Mouse (Mus musculus) left cerebral cortex, postnatal 4 days (tissue): ENCODE measurements around the gene Lyzl4. TPM values are rescaled to one million over a fixed set of nuclear protein-coding genes. Genes with fewer than 3 reads are reported as not detected.
A peak's percentile ranks its signal among the peaks of the same experiment; 100 is the strongest.

Experiments used
- DNase-seq: peaks from one replicate; pipeline ENCODE4 v3.0.0-alpha.2; 2022
- intact Hi-C: fragments of 180-260 bp; cut with DNase I; formaldehyde crosslinking; loops from one replicate; pipeline ENCODE4 v1.15.1; 2025
- total RNA-seq, 2 experiments: library from RNA; stranded (reverse); gene quantifications; 2 replicates each; pipeline ENCODE4 v1.2.3; 2021

Lyzl4 gene
- total RNA-seq: under 1 TPM; 0.42 to 0.98 TPM

DNA sequence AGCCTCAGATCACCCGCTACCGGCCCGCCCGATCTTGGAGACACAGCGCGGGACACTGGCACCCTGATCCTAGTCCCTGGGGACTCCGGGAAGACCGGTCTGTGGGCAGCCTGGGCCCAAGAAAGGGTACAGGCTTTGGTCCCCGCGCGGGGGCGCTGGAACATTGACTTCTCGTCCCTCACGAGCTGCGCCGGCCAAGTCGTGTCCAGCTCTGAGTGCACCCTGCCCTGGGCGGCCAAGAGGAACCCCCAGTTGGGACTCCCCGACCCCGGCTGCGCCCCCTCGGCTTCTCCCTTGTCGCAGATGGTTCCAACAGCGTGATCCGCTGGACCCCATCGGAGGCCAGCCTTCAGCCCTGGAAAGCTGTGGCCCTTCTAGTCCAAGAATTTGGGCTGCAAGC lies at the start of gene Lyzl4:
TSS of gene Lyzl4 (minus strand) at position 96 of the 400 bp plus-strand sequence.
- intact Hi-C loops: no loop called here
- DNase-seq: peak; percentile 93

DNA sequence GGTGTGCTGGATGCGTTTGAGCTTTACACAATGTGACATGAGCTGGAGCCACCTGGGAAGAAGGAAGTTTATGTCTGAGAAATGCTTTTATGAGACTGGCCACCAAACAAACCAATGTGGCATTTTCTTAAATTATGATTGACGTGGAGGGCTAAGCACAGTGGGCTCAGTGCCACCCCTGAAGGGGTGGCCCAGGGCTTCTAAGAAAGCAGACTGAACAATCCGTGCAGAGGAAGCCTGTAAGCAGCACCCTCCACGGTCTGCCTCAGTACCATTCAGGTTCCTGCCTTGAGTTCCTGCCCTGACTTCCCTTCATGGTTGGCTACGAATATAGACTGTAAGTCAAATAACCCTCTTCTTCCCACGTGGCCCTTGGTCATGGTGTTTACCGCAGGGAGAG lies 48.8 kb upstream of the Lyzl4 start:
- intact Hi-C loops: no loop called here
- DNase-seq: no peak

DNA sequence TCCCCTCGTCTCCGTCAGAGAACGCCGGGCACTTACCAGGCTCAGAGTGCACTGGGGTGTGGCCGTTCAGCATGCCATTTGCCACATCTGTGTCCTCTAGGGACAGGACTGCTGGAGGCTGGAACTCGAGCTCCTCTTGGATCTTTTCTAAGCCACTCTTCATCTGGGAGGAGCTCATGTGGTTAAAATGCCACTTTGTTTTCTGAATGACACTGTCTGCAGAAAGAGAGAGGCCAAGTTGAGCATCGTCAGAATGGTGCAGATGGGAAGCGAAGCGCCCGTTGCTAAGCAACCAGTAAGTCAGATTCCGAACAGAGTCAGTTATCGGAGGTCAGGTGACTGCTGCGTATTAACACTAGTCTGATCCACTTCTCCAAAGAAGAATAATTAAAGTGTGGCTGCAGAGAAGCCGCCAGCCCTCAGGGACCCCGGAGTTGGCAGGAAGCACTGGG lies 48.3 kb upstream of the Lyzl4 start:
- intact Hi-C loops: no loop called here
- DNase-seq: peak; percentile 70

DNA sequence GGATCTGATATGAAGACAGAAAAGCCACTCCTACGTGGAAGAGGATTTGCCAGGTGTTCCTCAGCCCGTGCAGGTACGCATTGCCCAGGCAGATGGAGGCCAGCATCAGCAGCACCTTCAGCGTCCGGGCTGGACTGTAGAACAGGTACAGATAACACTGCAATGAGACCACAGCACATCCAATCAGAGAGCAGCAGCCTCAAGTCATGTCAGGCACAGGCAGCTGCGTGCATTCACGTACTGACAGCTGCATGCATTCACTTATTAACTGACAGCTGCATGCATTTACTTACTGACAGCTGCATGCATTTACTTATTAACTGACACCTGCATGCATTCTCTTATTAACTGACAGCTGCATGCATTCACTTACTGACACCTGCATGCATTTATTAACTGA lies 42.8 kb upstream of the Lyzl4 start:
- intact Hi-C loops: no loop called here
- DNase-seq: no peak

DNA sequence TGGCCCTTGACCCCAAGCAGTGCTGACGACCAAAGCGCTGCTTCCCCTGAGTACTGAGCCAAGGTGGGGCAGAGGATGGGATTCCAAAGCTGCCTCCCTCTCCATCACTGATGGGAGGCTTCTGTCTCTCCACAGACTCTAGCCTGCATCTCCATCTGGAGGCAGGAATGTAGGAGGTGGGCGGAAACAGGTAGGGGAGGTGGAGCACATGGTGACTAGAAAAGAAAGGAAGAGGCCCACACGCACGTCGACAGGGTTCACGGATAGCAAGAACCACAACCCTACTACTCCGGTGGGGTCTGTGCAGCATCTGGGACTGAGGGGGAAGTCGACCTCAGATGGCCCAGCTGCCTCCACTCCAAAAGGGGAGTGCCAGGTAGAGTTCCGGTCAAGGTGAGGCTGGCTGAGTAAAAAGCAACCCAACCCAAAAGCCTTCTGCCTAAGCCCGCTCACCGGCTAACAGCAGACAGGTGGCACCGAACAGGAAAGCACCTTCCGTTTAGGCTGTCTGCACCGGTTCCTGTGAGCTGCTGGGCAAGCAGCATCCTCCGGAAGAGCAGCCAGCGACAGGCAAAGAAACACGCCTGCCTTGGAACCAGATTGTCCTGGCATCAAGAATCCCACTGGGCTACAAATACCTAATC lies 40.3 kb upstream of the Lyzl4 start:
- no peak for DNase-seq
- intact Hi-C loops: no loop called here

DNA sequence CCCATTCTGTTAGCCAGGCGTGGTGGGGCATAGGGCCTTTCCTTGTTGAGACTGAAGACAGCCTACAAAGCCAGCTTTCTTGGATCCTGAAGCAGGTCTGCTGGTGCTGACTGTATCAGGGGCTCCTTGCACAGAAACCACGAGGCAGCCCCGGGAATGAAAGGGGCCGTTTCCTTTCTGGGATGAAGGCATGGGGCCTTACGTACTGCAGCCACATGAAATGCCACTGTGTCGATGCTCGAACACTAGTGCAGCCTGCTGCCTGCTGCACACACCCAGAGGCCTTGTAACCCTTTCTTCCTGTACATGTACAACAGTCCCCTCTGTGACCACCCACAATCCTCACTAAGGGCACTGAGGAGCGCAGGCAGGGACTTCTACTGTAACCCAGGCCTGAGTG lies 39.3 kb upstream of the Lyzl4 start:
- no peak for DNase-seq
- intact Hi-C loops: no loop called here

DNA sequence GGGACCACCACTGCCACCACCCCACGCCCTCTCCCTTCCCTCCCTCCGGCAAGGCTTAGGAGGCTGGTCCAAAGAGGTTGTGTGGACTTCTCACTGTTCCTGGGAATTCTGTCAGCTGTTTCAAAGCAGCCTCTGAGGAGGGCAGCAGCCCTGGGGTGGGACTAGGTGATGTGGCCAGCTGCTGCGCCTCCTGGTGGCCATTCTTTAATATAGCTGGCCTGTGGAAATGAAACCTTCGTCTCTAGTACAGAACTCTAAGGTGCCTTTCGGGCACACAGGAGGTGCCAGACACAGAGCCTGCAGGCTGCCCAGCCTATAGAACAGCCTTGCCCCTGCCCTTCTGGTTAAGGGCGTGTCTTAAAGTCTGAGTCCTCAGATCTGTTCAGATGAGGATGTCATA lies 37.7 kb upstream of the Lyzl4 start:
- peak; percentile 69 for DNase-seq
- intact Hi-C loops: no loop called here

DNA sequence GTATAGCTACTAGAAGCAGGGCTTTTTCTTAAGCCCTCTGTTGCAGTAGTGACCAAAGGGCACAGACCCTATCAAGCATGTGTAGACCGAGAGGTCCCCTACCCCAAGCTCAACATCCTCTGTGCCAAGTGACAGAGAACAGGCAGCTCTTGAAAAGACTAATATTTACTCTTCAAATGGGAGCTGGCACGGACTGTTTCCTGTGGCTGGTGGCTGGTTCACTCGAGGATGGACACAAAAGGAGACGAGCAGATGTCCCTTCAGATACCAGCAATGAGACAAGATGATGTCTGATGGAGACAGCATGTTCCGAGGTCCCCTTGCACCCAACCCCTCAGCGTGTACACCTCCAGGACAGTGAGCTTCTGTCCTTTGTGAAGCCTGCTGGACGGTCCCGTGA lies 35.6 kb upstream of the Lyzl4 start:
- intact Hi-C loops: no loop called here
- DNase-seq: no peak

DNA sequence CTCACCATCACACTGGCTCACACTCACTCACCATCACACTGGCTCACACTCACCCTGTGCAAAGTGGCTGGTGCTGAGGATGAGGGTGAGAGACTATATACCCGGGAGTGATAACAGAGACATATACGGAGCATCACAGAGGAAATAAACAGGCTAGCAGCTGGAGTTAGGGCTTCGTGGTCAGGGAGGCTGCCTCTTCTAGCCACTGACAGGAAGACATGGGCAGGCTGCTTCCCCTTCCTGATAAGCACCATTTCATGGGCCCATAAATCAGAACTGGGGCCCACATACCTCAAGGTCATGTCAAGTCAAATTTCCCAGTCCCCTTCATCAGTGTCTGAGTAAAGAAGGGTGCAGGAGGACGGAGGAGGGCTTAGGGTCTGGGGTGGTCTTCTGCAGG lies 35.2 kb upstream of the Lyzl4 start:
- no peak for DNase-seq
- intact Hi-C loops: no loop called here

DNA sequence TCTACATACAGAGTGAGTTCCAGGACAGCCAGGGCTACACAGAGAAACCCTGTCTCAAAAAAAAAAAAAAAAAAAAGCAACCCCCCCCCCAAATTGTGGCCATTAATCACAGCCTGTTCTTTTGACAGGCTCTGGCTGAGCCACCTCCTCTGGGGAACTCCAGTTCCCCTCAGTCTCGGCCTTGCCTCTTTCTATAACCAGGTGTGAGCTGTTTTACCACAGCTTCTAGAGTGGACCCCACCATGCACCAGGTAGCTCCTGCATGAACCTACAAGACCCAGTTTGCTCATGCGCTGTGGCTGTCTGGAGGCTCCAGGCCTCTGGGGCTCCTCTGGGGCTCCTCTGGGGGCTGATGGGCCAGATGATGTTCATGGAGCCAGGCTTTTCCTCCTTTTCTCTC lies 33.7 kb upstream of the Lyzl4 start:
- no peak for DNase-seq
- intact Hi-C loops: no loop called here

DNA sequence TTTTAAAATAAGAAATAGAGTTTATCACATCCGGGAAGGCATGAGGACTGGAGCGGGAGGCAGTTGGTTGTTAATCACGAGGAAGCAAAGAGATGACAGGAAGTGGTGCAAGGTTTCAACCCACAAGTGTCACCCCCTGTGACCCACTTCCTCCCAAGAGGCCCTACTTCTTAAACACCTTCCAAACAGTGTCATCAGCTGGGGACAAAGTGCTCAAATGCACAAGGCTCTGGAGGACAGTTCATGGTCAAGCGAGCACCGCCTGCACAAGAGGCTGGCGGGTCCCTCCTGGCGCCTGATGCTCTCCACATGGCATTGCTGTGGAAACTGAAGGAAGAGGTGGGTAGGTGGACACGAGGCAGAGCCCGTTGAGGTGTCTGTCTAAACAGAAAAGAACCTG lies 33.1 kb upstream of the Lyzl4 start:
- DNase-seq: no peak
- intact Hi-C loops: no loop called here

DNA sequence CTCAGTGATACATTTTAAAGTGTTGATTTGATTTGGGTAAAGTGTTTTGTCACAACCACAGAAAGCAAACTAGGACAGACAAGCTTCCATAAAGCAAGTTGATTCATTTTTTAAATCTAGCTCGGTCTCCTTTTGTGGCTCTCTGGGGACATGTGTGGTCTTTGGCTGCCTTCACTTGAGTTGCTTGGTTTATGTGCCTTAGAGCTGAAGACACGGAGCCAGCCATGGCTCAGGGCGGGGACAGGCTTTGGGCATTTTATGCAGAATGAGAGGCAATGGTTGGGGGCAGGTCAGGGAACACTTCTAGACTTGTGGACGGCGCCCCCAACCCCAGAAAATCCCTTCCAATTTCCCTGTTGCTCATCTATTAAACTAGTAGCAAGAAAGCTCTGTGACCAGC lies 31.8 kb upstream of the Lyzl4 start:
- DNase-seq: no peak
- intact Hi-C loops: no loop called here

DNA sequence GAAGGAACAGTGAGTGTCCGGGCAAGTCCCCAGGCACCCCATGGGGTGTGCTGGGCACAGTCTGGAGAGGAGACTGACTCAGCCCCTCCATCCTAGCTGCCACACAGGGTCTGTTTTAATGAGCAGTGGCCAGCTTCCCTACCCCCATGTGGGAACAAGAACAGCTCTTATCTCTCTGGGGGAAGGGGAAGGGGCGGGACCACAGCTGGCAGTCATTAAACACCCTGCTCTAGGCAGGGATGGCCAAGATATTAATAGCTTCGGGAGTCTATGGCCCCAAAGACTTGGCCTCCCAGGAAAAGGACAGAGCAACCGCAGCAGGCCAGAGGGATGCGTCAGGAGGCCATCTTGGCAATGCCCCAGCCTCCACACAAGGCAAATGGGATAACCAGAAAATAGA lies 30.4 kb upstream of the Lyzl4 start:
- no peak for DNase-seq
- intact Hi-C loops: no loop called here

DNA sequence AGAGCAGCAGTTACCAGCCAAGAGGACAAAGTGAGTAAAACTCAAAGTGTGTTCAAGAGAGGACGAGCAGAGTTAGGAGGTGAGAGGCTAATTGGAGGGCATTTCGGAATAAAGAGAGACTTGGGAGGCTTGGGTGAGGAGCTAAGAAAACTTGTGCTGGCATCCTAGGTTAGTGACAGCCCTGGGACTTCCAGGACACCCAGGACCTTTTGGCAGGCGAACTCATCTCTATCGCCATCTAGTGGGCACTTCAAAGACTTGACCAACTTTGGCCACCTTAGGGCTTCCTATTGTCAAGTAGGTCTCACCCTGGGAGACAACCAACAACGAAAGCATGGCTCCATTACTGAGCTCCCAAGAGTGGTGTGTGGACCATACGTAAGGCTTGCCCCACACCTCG lies 29.4 kb upstream of the Lyzl4 start:
- intact Hi-C loops: no loop called here

DNA sequence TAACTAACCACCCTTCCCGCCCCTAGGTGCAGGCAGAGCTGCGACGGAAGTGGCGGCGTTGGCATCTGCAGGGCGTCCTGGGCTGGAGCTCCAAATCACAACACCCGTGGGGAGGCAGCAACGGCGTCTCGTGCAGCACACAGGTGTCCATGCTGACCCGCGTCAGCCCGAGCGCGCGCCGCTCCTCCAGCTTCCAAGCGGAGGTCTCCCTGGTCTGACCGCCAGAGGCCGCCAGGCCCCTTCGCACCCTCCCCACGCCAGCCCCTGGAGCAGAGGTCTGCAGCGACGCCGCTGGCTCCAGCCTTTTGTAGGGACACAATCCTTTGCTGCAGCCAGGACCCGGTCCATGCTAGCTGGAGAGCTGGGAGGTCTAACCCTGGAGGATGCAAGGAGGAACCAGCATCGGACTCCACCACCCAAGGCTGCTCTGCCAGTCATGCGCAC lies 27.5 kb upstream of the Lyzl4 start:
- intact Hi-C loops: no loop called here
- peak; percentile 76 for DNase-seq

More for the DNA sequence above, 29.4 kb upstream of the Lyzl4 start:
- DNase-seq: peak; percentile 41

DNA sequence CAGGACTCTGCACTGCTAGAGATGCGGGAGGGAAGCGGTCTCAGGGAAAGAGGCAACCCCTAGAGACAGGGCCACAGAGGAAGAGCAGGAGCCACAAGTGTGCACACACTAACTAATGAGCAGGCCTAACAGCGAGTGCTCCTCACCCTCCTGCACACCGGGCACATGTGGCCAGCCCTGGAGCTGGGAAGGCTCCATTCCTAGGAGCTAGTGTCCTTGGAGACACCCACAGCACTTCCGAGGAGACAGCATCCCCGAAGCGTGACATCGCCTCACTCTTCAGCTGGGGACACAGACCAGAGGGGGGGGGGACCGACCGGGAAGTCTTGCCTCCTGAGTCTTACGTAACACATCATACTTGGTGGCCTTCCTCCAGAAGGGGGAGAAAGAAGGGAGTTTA lies 25.9 kb upstream of the Lyzl4 start:
- DNase-seq: no peak
- intact Hi-C loops: no loop called here

DNA sequence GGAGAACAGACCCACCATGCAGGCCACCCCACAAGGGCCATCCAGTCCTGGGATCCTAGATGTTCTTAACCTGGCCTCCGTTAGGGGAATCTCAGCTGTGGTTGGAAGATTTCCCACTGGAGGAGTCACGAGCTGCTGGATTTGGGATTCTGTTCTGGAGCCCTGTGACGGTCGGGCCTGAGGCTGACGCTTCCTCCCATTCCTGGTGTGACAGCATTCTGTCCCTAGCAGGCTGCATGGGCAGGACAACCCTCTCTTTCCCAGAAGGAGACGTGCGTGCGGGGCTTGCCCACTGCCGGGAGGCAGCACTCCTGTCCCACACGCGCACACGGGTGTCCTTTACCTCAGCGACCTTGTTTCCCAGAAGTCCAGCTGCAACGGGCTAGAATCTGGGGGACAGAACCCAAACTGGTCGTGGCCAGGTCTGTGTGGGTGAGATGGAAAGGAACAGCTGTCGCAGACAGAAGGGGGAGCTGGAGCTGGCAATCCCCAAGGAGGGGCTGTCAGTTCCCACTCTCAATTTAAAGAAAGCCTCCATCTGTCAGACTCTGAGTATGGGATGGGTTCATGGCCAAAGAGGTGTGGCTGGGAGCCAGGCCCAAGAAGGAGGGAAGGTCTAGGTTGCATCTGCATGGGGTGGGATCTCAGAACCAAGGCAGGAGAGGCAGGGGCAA lies 25.2 kb upstream of the Lyzl4 start:
- peak; percentile 90 for DNase-seq
- intact Hi-C loops: no loop called here

DNA sequence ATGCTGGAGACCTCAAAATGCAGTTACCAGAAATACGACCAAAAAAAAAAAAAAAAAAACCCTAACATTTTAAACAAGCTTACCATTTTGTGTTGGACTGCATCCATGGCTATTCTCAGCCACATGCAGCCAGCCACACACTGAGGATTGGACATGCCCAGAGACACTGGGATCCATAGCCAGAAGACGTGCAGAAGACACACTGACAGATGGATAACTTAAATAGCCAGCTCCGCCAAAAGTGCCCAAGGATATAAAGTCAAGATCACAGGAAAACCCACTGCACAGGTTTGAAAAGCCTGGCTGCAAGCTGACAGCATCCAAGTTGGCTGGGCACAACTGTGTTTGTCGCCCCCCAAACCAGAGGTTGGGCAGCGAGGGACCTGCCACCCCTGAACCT lies 22.2 kb upstream of the Lyzl4 start:
- DNase-seq: no peak
- intact Hi-C loops: no loop called here

DNA sequence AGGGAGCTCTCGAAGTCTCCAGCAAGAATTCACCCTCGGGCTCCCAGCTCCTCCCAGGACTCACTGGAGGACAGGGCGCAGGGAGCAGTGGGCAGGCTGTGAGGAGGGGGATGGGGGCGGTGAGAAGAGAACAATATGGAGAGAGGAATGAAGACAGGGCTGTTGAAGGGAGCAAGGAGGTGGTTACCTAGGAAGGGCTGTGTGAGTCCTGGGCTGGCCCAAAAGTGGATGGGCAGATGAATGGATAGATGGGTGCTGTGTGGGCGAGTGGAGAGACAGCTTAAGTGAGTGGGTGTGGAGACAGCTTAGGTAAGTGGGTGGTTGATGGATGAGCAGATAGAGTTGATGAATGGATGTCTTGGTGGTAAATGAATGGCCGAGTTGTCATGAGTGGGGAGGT lies 21.6 kb upstream of the Lyzl4 start:
- no peak for DNase-seq

DNA sequence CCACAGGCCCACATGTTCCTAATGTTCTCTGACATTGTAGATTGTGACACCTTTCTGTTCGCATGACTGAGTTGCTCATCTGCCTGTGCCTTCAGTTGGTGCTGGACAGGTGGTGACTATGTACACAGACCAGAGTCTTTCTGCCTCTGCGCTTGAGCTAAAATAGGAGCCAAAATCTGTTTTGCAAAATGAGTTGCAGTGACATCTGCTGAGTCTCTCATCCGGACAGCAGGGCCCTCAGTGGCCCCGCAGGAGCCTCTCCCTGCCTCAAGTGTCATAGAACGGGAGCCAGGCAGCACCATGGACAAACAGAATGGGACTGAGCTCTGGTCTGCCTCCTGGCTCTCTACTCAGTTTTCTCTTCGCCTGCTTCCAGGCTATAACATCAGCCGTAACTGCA lies 17.9 kb upstream of the Lyzl4 start:
- no peak for DNase-seq
- intact Hi-C loops: no loop called here

More for the DNA sequence above, 21.6 kb upstream of the Lyzl4 start:
- intact Hi-C loops: no loop called here

DNA sequence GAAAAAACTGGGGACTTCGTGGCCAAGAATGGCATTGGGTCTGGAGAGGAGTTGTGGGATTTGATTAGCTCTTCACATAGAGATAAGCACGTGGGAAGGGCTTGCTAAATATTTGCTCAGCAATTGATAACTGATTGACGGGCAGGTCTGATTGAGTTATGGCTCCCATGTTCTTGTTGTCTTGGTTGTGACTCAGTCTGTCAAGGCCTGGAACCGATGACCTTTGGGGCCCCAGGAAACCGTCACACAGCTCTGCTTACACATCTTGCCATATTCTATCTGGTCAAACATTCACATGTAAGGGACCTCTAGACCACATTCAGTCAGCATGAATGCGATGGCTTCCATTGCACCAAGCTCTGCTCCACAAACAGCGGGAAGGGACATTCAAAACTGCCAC lies 16.4 kb upstream of the Lyzl4 start:
- intact Hi-C loops: no loop called here
- DNase-seq: no peak

DNA sequence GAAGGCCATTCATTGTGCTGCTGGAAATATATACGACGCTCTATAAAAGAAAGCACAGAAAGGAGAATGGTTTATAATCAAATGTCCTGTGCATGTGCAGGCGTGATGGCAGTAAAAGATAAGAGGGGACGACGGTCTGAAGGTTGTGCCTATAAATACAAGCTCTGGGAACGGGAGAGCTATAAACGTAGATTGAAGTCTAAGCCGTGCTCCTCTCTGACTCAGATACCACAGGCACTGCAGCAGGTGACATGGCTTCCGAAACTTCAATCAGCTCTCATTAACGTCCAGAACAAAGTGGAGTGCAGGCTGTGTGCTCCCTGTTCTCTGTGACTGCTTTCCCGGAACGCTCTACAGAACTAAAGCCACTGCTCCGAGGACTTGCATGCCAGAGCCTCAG lies 15.2 kb upstream of the Lyzl4 start:
- no peak for DNase-seq
- intact Hi-C loops: no loop called here

DNA sequence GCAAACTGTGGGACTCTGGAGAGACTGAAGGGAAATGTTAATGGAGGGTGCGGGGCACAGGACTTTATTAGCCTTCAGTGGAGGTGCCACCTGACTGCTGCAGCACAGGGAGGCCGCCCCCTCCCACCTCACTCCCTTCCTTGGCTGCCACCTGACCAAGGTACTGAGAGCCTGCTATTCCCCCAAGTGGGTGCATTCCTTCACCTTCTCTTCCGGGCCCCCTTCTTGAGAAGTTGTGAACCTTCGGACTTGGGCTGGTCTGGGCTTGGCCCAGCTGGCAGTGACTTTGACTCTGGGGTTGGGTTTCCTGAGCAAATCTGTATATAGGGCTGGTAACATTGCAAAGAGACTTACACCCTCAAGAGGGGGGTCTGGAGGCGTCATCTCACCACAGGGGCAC lies 14.4 kb upstream of the Lyzl4 start:
- DNase-seq: no peak
- intact Hi-C loops: no loop called here
